Mouse (Mus musculus): ENCODE measurements around the gene Piezo1.

Gene Piezo1

DNA sequence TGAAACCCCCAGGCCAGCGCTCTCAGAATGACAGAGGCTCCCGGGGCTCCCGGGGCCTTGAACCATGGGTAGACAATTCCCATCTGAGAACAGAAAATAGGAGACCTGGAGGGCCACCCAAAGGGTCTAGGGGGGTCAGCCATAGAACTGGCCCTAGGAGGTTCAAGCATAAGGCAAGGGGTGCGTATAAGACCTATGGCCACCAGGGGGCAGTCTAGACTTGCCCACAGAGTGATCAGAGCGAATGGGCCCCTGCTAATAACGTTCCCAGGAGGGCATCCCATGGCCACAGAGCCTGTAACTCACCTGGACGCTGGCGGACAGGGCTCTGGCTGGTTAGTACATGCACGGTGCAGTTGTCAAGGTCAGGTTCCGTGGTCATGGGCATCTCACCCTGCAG is 50.3 kb downstream of the Piezo1 start:
- intact Hi-C loops (cut with DNase I): loop anchor here (1.0 to 5.0 kb wide), 3 partner anchors 50 to 331 kb away; partner anchors contain the start of genes Galns, Piezo1 and Trappc2l

DNA sequence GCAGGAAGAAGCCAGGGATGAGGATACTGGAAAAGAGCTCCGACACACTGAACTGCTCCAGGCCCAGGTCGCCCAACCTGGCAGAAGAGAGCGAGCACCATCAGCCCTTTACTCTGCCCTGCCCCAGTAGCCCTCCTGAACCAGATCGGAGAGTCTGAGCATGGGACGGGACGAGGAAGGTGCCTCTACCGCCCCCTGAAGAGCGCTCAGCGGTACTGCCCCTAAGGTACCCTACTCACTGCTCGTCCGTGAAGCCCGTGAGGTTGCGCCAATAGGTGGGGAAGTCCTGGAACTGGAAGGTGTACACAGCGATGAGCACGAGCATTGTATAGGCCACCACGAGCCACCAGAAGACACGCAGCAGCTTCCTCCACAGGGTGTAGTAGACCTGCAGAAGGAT is 53.2 kb downstream of the Piezo1 start:
- intact Hi-C loops (cut with DNase I): no loop called here

DNA sequence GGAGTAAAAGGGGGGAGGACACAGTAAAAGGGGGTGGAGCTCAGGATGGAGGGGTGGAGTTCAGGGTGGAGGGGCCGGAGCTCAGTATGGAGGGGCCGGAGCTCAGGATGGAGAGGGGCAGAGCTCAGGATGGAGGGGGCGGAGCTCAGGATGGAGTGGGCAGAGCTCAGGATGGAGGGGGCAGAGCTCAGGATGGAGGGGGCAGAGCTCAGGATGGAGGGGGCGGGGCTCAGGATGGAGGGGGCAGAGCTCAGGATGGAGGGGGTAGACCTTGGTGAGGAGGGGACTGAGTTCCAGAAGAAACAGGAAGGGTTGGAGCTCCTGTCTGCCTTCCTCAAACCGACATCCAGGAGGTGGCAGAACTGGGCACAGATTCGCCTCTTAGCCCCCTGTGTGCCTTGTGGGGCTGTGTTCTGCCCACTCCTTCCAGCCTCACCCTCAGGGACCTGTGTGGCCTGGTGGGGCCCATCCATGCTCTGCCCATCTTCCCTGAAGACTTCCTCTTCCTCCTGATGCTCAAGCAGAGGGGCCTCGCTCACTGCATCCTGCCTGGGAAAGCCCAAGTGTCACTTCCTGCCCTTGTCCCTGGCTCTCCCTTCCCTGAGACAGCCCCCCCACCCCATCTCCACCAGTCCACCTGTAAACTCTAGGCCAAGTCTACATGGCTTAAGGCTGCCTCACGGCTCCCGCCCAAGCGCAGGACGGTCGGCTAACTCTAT is 54.0 kb downstream of the Piezo1 start:
- intact Hi-C loops (cut with DNase I): no loop called here

DNA sequence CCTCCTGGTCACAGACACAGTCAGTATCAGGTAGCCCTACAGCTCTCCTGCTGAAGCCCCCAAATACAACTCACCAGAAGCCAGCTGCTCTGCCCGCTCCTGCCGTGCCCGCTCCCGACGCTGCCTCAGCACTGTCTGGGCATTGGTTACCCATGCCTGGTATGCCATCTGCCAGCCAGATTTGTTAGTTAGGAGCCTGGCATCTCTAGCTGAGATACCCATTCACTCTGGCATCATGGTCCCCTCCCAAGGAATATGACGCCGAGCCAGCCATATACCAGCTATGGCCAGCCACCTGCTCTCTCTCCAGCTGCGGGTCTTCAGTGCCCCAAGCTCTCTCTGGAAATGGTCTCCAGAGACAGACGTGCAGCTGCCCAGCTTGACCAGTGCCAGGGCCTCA is 62.7 kb downstream of the Piezo1 start:
- intact Hi-C loops (cut with DNase I): no loop called here

DNA sequence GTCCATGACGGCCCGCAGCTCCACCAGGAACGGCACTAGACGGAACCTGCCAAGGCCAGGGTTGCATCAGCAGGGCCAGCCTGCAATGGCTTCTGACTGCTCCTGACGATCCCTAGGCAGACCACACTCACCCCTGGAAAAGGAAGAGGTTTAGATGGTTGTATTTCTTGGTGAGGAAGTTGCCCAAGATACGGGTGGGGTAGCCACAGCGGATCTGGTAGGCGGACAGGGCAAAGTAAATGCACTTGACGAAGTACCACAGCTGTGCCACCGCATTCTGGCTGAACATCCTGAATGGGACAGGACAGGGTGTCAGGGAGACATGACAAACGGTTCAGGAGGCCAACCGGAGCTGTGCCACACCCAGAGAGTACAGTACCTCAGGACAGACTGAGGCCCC is 66.3 kb downstream of the Piezo1 start:
- intact Hi-C loops (cut with DNase I): no loop called here

DNA sequence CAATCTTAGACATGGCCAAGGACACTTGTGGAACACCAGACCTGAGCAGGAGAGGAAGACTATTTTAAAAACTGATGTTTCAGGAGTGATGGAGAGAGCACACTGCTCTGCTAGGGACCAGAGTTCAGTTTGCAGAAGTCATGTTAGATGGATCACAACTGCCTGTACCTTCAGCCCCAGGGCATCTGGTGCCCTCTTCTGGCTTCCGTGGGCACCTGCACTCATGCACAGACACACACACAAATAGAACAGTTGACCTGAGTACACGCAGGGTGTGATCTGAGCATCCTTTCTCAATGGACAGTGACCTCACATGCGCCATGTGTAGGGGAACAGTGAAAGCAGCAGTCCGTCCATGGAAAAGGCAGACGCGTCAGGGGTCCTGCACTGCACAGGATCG is 67.3 kb downstream of the Piezo1 start:
- intact Hi-C loops (cut with DNase I): no loop called here

DNA sequence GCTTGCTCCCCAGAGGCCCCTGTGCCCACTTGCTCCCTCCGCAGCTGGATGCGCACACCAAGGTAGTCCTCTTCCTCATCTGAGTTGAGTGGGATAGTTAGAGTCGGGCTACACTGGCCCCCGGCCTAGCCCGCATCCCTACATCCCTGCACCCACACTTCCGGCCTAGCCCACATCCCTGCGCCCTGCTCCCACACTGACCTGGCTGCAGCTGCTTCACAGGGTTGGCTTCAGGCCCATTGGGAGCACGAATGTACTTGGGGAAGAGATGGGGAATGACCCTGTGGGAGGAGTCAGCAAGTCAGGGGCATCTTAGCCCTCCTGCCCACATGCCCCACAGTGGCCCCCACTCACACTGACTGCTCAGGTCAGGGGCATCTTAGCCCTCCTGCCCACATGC is 68.7 kb downstream of the Piezo1 start:
- intact Hi-C loops (cut with DNase I): no loop called here

DNA sequence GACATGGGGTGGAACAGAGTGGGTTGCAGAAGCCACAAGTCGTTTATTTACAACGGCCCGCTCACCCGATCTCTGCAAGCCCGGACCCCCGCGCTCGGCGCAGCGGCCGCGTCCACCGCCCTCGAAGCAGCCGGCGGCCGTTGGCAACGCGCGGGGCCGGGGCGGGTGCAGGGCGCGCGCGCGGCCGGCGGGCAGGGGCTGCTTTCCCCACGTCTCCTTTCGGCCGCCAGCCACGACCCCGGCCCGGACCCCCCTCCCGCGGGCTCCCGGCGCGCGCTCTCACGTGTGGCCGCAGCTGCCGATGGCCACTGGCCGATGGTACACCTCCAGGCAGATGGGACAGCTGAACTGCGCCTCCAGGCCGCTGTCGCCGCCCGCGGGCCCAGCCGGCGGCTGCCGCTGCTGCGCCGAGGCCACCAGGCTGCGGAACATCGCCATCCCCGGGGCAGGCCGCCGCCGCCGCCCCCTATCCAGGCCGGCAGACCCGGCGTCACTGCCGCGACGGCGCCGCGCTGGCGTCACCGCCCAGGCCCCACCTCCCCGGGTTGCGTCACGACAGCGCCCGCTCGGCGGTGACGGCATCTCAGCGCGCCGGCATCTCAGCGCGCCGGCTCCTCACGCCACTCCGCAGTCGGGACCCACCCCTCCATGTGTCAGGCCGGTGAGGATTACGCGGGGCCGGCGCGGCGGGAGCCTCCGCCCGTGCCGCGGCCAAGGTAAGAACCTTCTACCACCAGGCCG is 75.4 kb downstream of the Piezo1 start, which contains the start of the genes Rnf166 and Ctu2:
Rnf166 (minus strand) TSS at position 485 of the 741 bp plus-strand sequence.
Ctu2 (plus strand) TSS at position 564 of the 741 bp plus-strand sequence.
- intact Hi-C loops (cut with DNase I): loop anchor here (5.0 kb wide), 1 partner anchor 33 kb away; the partner anchor contains the start of gene Mvd

DNA sequence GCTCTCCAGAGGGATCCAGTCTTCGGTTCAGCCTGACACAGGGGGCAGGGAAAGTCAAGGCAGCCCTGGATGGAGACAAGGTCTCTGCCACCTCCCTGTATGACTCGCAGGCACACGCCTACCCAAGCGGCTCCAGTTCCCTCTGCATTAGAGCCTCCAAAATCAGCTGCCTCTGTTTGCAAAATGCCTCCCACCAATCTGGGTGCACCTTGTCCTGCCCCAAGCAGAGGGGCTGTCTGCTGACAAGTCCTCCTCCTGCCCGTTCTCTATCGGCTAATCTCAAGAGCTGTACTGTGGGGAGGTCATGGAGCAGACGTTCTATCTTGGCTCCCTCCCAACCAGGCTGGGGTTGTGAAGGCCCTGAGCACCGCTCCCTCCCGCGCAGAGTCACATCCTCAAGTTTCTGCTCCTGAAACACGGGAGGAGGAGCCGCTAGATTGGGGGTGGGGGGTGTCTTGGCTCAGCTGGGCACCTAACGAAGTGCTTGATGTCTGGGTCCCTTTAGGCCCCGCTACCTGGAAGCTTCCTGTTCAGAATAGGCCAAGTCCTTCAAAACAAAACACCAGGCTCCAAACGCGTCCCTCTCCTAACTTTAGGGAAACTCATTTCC is 76.1 kb downstream of the Piezo1 start:
- intact Hi-C loops (cut with DNase I): loop anchor here (5.0 kb wide), 1 partner anchor 33 kb away; the partner anchor contains the start of gene Mvd

DNA sequence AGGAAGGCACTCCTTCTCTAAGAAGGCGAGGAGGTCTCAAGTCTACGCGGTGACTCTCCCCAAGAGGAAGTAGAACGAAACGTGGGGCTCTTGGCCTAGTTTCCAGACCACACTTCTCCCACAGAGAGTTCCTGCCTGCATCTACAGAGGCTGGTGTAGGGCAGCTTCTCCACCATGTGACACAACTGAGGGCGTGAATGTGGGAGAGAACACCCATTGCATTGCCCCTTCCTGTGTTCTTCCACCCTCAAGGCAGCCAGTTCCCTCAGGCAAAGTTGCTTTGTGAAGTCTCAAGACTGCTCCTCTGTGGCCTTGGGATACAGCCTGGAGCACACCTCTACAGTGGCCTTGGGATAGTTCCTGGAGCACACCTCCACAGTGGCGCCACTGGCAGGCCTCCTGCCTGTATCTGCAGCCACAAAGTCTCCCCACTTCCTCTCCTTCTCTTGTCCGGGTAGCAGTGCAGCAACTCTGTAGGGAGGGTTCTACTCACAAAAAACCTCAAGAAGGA is 77.2 kb downstream of the Piezo1 start:
- intact Hi-C loops (cut with DNase I): no loop called here

DNA sequence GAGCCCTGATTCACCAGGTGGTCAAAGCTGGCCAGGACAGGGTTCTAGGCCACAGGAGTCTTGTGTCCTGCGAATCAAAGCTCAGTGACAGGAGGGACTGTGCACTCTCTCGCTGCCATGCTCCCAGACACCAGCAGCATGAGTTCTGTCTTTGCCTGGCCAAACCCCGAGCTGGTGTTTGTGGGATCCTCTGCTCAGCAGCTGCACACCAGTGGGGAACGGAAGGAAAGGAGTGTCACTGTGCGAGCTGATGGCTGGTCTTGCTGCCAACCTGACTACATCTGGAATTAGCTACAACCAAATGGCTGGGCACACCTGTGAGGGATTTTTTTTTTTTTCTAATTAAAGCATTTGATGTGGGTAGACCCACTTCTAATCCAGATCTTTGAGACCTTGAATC is 80.4 kb downstream of the Piezo1 start:
- intact Hi-C loops (cut with DNase I): no loop called here

DNA sequence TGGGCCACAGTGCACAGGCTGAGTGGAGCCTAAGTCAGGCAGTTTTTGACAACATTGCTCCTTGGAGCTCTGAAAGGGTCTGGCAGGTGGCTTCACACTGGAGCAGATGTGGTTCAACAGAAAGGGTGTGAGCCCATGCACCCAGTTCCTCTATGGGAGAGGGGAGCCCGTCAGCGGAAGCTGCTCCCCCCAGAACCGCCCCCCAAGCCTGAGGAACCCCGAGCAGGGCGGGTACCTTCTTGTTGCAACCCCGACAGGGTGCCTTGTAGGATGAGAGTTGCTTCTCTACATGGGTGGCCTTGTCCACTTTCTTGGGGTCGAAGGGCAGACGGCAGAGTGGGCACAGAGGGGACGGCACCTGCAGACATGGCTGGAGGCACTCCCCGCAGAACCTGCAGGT is 81.2 kb downstream of the Piezo1 start:
- intact Hi-C loops (cut with DNase I): no loop called here

DNA sequence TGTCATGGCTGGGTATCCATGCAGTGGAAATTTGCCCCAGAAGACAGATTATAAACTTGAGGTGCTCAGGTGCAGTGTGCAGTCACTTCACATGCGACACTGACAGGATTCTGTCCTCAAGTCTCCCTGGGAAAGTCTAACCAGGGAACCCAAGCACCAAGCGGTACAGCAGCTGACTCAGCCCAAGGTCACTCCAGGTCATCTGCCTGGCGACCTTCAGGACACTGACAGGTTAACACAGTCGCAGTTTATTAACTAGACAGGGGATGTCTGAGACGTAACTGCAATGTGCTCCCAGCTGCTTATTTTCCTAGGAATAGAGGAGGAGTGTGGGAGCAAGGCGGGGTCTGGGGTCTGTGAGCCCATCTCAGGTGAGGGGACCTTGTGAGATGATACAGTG is 81.7 kb downstream of the Piezo1 start:
- intact Hi-C loops (cut with DNase I): no loop called here

DNA sequence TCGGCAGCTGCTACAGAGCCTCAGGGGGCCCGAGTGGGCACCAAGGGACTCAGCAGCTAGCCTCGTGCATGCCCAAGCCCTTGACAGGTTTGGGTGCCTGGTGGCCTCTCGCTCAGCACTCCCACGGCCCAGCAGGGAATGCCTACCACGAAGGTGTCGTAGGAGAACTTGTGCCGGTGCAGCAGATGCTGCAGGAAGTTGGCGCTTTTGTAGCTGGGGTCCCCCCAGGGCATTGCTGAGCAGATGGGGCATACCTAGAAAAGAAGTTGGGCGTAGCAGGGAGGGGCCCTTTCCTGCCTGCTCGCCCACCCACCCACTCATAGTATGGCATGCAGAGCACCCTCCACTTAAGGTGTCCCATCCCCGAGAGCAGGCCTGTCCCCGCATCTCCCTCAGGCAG is 83.3 kb downstream of the Piezo1 start:
- intact Hi-C loops (cut with DNase I): no loop called here

DNA sequence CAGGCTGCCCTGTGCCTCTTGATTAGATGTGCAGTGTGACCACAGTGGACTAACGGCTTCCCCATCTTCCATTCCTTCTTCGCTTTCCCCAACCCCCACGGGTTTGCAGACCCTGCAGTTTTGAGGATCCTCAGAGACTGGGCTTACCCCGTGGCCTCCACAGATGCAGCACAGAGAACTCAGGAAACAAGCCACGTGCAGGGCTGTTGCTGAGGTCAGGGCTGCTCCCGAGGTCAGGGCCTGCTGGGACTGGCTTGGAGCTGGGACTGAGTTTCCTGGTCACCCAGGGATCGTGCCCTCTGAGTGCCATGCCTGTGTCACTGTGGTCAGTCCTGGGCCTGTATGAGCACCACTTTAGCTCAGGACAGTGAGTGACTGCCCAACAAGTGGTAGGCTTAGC is 86.1 kb downstream of the Piezo1 start:
- intact Hi-C loops (cut with DNase I): no loop called here

DNA sequence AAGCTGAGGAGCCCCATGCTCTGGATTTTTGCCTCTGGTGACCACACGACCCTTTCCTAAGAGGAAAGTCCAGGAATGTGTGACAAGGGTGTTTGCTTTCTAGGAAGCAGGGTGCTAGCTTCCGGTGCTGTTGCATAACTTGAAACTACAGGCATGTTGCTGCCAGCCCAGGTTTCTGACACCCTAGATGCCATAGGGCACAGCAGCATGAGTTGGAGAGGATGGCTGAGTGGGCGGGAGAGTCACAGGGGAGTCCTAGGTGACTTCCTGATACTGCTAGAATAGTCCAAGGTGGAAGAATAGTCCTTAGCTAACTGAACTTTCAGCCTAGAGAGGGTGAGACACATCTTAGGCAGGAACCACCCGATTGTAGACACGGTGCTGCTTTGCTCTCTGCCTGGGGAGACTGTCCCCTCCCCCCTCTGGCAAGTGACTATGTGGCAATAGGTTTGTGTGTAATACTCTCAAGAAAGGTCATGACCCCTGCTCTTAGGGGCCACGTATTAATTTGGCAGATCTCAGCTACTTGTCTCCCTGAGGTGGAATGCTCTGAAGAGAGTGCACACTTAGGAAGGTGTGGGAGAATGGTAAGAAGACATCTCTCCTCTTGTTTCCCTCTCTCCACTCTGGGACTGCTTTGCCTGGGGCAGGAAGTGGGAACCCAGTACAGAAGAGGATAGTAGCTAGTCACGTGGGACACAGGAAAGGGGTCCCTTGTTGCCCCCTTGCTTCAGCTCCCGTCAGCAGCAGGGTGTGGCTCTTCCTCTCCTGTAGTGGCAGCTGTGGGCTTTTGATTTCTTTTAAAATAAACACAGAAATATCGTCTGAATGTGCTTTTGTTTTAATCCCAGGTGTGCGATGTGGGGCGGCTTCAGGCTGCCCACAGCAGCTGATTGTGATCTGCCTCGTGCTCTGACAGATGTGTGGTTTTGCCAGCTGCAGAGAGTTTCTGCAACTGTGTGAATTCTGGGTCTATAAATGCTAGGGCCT is 87.2 kb downstream of the Piezo1 start:
- intact Hi-C loops (cut with DNase I): no loop called here

DNA sequence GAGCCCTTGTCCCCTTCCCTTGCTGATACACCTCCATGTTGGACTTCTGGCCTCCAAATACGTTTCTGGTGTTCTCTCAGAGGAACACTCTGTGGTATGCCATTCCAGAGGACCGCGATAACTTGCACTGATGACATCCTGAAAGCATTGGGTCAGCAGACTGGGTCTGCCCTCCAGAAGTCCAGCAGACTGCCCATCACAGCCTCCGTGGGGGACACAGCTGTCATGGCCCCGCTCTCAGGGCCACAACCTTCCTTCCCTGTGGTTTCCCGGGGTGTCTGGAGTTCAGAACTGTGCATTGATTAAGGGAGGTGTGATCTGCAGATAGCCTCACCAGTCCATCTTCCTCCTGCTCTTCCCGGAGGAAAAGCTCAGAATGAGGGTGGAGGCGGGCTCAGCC is 88.6 kb downstream of the Piezo1 start:
- intact Hi-C loops (cut with DNase I): no loop called here

DNA sequence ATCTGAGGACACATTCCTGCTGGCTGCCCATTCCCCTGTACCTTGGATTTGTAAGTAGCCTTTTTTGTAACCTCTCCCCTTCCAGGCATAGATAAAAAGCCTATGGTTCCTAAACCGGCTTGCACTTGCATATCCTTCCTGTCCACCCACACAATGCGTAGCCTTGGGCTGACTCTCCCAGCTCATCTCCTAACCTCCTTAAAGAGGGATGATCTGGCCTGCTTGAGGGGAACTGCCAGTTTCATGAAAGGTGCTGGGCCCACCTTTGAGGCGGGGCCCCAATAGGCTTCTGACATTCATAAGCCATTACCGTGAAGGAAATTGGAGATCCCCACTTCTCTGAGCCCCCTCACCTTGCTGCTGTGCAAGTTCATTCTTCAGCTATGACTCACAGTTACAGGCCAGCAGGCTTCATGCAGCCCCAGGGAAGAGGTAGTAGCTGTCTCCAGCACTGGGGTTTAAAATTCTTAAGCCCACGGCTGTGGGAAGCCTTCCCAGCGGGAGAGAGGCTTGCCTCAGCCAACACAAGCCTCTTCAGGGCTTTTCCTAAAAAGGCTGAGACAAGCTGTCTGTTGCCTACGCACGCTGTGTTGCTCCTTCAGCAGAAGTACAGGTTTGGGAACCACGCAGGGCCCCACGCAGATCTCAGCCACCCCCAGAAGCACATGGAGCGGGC is 89.5 kb downstream of the Piezo1 start:
- intact Hi-C loops (cut with DNase I): no loop called here

DNA sequence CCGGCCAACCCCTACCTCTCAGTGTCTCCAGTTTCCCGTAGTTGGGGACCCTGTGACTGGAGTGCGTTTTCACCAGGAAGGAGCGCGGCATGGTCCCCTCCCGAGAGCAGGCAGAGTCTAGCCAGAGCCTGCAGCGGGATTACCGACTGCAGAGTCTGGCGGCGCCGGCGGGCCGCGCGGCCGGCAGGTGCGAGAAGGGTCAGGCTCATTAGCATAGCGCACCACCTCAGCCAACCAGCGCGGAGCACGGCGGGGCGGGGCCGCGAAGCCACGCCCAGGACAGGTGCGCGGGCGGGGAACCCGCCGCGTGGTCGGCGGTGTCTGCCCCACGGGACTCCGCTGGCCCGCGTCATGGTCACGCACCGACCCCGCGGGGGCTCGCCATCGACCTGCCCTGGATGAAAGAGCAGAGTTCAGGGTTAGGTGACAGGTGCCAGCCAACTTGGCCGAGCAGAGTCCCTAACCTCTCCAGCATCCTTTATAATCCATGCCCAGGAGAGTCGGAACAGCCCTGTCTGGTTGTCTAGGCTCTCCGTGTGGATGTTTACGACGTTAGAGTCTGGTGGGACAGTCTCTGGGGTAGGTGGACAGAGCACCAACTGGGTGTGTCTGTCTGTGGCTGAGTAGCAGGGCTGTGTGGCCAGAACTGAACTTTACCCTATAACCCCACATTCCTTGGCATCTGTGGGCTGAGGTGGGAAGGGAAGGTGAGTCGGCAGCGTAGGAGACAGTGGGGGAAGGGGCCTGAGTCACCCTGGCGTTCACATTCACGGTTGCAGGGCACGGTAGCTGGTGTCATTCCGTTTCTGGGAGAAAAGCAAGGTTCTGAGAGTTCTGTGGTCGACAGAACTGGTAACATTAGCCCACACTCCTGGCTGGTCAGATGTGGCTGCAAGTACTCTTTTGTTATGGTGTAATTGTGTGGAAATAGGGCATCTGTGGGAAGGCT is 90.3 kb downstream of the Piezo1 start, which contains the start of gene Snai3:
Snai3 (minus strand) TSS at position 210 of the 949 bp plus-strand sequence.
- intact Hi-C loops (cut with DNase I): no loop called here

All from adrenal gland (tissue).